Mouse (Mus musculus): ENCODE data around the gene Olfr652. TPM values are rescaled to one million over a fixed set of nuclear protein-coding genes. Genes with fewer than 3 reads are reported as not detected.

Gene Olfr652
- total and polyA plus RNA-seq, 3 experiments = not detected

GRCm38 (mm10) chr7:104581429-104581828 is 20.7 kb downstream of the Olfr652 start:
- H3K36me3 ChIP-seq (ENCODE audit: control insufficient read depth in 1 of 2, insufficient read depth in 2 of 2, low read length in 2 of 2) = no peaks in the 10 kb centered on the region
- H3K27me3 ChIP-seq (ENCODE audit: control insufficient read depth in 1 of 2, insufficient read depth in 2 of 2, low read length in 2 of 2) = no peaks in the 10 kb centered on the region
- H3K4me1 ChIP-seq (ENCODE audit: control insufficient read depth in 1 of 2, insufficient read depth in 2 of 2, low read length in 2 of 2) = no peaks in the 10 kb centered on the region
- DNase-seq (ENCODE audit: low read depth, low spot score) = no peak
- no peaks in the 10 kb centered on the region for H3K79me2 ChIP-seq (ENCODE audit: control insufficient read depth, insufficient read depth, low read length, poor library complexity)
- TF ChIP-seq ZC3H11A (IDR thresholded peaks at IDR 0.05; ENCODE audit: low read depth, low read length) = no peak
- TF ChIP-seq TBP (IDR thresholded peaks at IDR 0.05; ENCODE audit: low read depth, low read length) = no peak
- no peak for TF ChIP-seq ELF1 (IDR thresholded peaks at IDR 0.05; ENCODE audit: low read depth, low read length)
- TF ChIP-seq USF1 (IDR thresholded peaks at IDR 0.05; ENCODE audit: low read depth, low read length) = no peak
- TF ChIP-seq SMC3 (IDR thresholded peaks at IDR 0.05; ENCODE audit: low read depth, low read length) = no peak
- TF ChIP-seq MYB (IDR thresholded peaks at IDR 0.05; ENCODE audit: low read depth, low read length) = no peak
- no peak for TF ChIP-seq POLR2A (IDR thresholded peaks at IDR 0.05; ENCODE audit: control insufficient read depth in 1 of 2, insufficient read depth in 1 of 2, low read depth in 1 of 2, low read length in 2 of 2, poor library complexity in 1 of 2)
- TF ChIP-seq MAX (IDR thresholded peaks at IDR 0.05; ENCODE audit: low read length) = no peak
- no peak for TF ChIP-seq NRF1 (IDR thresholded peaks at IDR 0.05; ENCODE audit: insufficient read depth, low read depth, low read length, poor library complexity, severe bottlenecking)
- TF ChIP-seq JUND (IDR thresholded peaks at IDR 0.05; ENCODE audit: low read depth, low read length) = no peak
- TF ChIP-seq USF2 (IDR thresholded peaks at IDR 0.05; ENCODE audit: borderline replicate concordance in 1 of 2, insufficient read depth in 1 of 2, low read depth in 1 of 2, low read length in 2 of 2) = no peak
- no peaks in the 10 kb centered on the region for H3K9me3 ChIP-seq (replicated peaks; ENCODE audit: insufficient read depth, low read length)
- H3K4me3 ChIP-seq (ENCODE audit: control insufficient read depth in 1 of 2, insufficient read depth in 1 of 2, low read depth in 2 of 2, low read length in 2 of 2) = no peak overlapping the region
- H3K27ac ChIP-seq (ENCODE audit: control insufficient read depth, low read depth, low read length) = no peak overlapping the region
- H3K9ac ChIP-seq (ENCODE audit: control insufficient read depth, low read depth, low read length, poor library complexity, severe bottlenecking) = no peak overlapping the region

GRCm38 (mm10) chr7:104586725-104587124 is 26.0 kb downstream of the Olfr652 start, which contains the start of gene Olfr654:
Olfr654 (plus strand) TSS chr7:104587025.
- no peak for TF ChIP-seq GATA1 (IDR thresholded peaks at IDR 0.05; ENCODE audit: low read depth, low read length)
- TF ChIP-seq E2F4 (IDR thresholded peaks at IDR 0.05; ENCODE audit: borderline replicate concordance, low read depth, low read length) = no peak
- TF ChIP-seq GABPA (IDR thresholded peaks at IDR 0.05; ENCODE audit: low read depth, low read length) = no peak
- no peak for TF ChIP-seq MYC (IDR thresholded peaks at IDR 0.05; ENCODE audit: low read depth, low read length)
- TF ChIP-seq ZC3H11A (IDR thresholded peaks at IDR 0.05; ENCODE audit: low read depth, low read length) = no peak
- no peak for TF ChIP-seq RAD21 (IDR thresholded peaks at IDR 0.05; ENCODE audit: low read depth, low read length)
- no peak for TF ChIP-seq MAFK (IDR thresholded peaks at IDR 0.05; ENCODE audit: borderline replicate concordance, low read depth, low read length)
- no peak for TF ChIP-seq MXI1 (IDR thresholded peaks at IDR 0.05; ENCODE audit: low read depth, low read length)
- no peak for TF ChIP-seq BHLHE40 (IDR thresholded peaks at IDR 0.05; ENCODE audit: borderline replicate concordance, low read depth, low read length)
- TF ChIP-seq USF2 (IDR thresholded peaks at IDR 0.05; ENCODE audit: borderline replicate concordance in 1 of 2, insufficient read depth in 1 of 2, low read depth in 1 of 2, low read length in 2 of 2) = no peak
- TF ChIP-seq UBTF (IDR thresholded peaks at IDR 0.05; ENCODE audit: borderline replicate concordance, insufficient read depth, low read depth, low read length) = no peak
- TF ChIP-seq POLR2AphosphoS5 (IDR thresholded peaks at IDR 0.05; ENCODE audit: borderline replicate concordance, low read depth, low read length) = no peak
- no peak within 1 kb of the TSS for H3K4me3 ChIP-seq (ENCODE audit: control insufficient read depth in 1 of 2, insufficient read depth in 1 of 2, low read depth in 2 of 2, low read length in 2 of 2)

More at GRCm38 (mm10) chr7:104586725-104587124, 26.0 kb downstream of the Olfr652 start, which contains the start of gene Olfr654:
- Histone ChIP-seq H3K9me3 (replicated peaks; ENCODE audit: insufficient read depth, low read length) (no peaks in the 10 kb centered on the region), H3K27ac (ENCODE audit: control insufficient read depth, low read depth, low read length) (no peak within 1 kb of the TSS), H3K79me2 (ENCODE audit: control insufficient read depth, insufficient read depth, low read length, poor library complexity) (no peaks in the 10 kb centered on the region), H3K9ac (ENCODE audit: control insufficient read depth, low read depth, low read length, poor library complexity, severe bottlenecking) (no peak within 1 kb of the TSS), H3K27me3 (ENCODE audit: control insufficient read depth in 1 of 2, insufficient read depth in 2 of 2, low read length in 2 of 2) (no peaks in the 10 kb centered on the region), H3K4me1 (ENCODE audit: control insufficient read depth in 1 of 2, insufficient read depth in 2 of 2, low read length in 2 of 2) (no peaks in the 10 kb centered on the region), H3K36me3 (ENCODE audit: control insufficient read depth in 1 of 2, insufficient read depth in 2 of 2, low read length in 2 of 2) (no peaks in the 10 kb centered on the region)
- no peak for DNase-seq (ENCODE audit: low read depth, low spot score)
